Comparison of ENCODE assay signal across 22 mouse cellular contexts in the genomic region with DNA sequence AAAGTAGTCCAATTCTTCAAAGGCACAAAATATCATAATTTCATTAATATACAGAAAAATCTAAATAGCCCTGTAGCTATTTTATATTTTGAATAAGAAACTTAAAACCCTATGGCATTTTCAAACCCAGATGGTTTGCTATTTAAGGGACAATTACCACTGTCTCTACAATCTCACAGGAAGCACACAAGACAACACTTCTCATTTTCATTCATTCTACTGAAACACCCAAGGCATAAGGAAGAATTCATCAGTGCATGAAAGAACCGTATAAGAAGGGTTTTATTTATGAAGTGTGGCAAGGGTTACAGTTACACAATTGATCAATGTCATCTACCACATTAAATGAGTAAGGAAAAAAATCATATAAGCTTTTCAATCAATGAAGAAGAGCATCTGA.
"Had no signal": no experiment of that assay in that cellular context is flagged by ENCODE, and none has a peak within 500 bp of the region (broad histone marks: within the 10 kb centered on the region; RNA-seq: fewer than 3 reads in every experiment).

No protein-coding gene starts in this region.

- H3K27ac ChIP-seq: liver, embryonic 15.5 days; lung, embryonic 15.5 days; macrophage; midbrain, embryonic 12.5 days; neural tube, embryonic 13.5 days; neural tube, embryonic 15.5 days had no signal

- DNase-seq: liver, postnatal 0 days; lung, adult 2 months; lung, postnatal 14 days; lung, postnatal 36 days; midbrain, embryonic 14.5 days; retina, postnatal 1 day; right cerebral cortex, adult 18-20 months; right cerebral cortex, postnatal 25 days; right cerebral cortex, postnatal 4 days; thymus, adult 2 months; thymus, postnatal 25 days; thymus, postnatal 4 days had no signal

- H3K9ac ChIP-seq: liver, embryonic 15.5 days; liver, postnatal 0 days; lung, embryonic 15.5 days; midbrain, embryonic 12.5 days; neural tube, embryonic 13.5 days; neural tube, embryonic 15.5 days had no signal

- H3K36me3 ChIP-seq: liver, embryonic 15.5 days; lung, embryonic 15.5 days; midbrain, embryonic 12.5 days; neural tube, embryonic 13.5 days; neural tube, embryonic 15.5 days had no signal

- ATAC-seq: liver, postnatal 0 days; lung, postnatal 0 days; midbrain, embryonic 16.5 days had no signal

- H3K27me3 ChIP-seq: liver, embryonic 15.5 days; lung, embryonic 15.5 days; megakaryocyte, embryonic 14.5 days; midbrain, embryonic 12.5 days; neural tube, embryonic 13.5 days; neural tube, embryonic 15.5 days had no signal

- H3K4me3 ChIP-seq: liver, embryonic 15.5 days; lung, embryonic 15.5 days; megakaryocyte, embryonic 14.5 days; midbrain, embryonic 12.5 days; myocyte; neural tube, embryonic 13.5 days; neural tube, embryonic 15.5 days had no signal

- H3K9me3 ChIP-seq: liver, embryonic 15.5 days; lung, embryonic 15.5 days; megakaryocyte, embryonic 14.5 days; midbrain, embryonic 12.5 days; neural tube, embryonic 13.5 days; neural tube, embryonic 15.5 days had no signal

- H3K4me1 ChIP-seq: liver, embryonic 15.5 days; lung, embryonic 15.5 days; midbrain, embryonic 12.5 days; neural tube, embryonic 13.5 days; neural tube, embryonic 15.5 days had no signal

- H3K4me2 ChIP-seq: liver, embryonic 15.5 days; lung, embryonic 15.5 days; midbrain, embryonic 12.5 days; neural tube, embryonic 13.5 days; neural tube, embryonic 15.5 days had no signal
